Mouse (Mus musculus) thymus, adult 2 months (tissue): ENCODE results near the gene Nav1. TPM values are rescaled to one million over a fixed set of nuclear protein-coding genes. Genes with fewer than 3 reads are reported as not detected.

Source experiments
- DNase-seq: peaks from one replicate; pipeline ENCODE4 v3.0.0; 2021
- H3K27ac ChIP-seq: fragments of 200-500 bp; 2 replicates; pipeline ENCODE4 v1.5.1; 2012; ENCODE audit warnings: low read length, control low read depth; ENCODE audit not compliant: control insufficient read depth, insufficient read depth
- H3K27me3 ChIP-seq: fragments of 200-500 bp; 2 replicates; pipeline ENCODE4 v1.6.1; 2012; ENCODE audit warnings: mild to moderate bottlenecking, low read length, moderate library complexity, mixed read lengths; ENCODE audit not compliant: control insufficient read depth, insufficient read depth
- H3K36me3 ChIP-seq: fragments of 200-500 bp; 2 replicates; pipeline ENCODE4 v1.6.1; 2012; ENCODE audit warnings: mild to moderate bottlenecking, low read length, moderate library complexity; ENCODE audit not compliant: control insufficient read depth, insufficient read depth
- H3K4me1 ChIP-seq: fragments of 200-500 bp; replicated peaks from 2 replicates; pipeline ENCODE4 v1.6.1; 2012; ENCODE audit warnings: low read length; ENCODE audit not compliant: control insufficient read depth, insufficient read depth
- H3K4me3 ChIP-seq: fragments of 200-500 bp; 2 replicates; pipeline ENCODE4 v1.5.1; 2012; ENCODE audit warnings: mild to moderate bottlenecking, low read length, control low read depth, moderate library complexity; ENCODE audit not compliant: control insufficient read depth, insufficient read depth
- CTCF ChIP-seq: fragments of 200-500 bp; IDR thresholded peaks from 2 replicates; pipeline ENCODE4 v1.5.1; 2012; ENCODE audit warnings: mild to moderate bottlenecking, control low read depth, low read length, moderate library complexity, borderline replicate concordance; ENCODE audit not compliant: control insufficient read depth, poor library complexity, insufficient read depth; ENCODE audit errors: extremely low read depth
- POLR2A ChIP-seq: fragments of 200-500 bp; IDR thresholded peaks from 2 replicates; pipeline ENCODE4 v1.6.1; 2012; ENCODE audit warnings: mild to moderate bottlenecking, low read length, control low read depth, moderate library complexity; ENCODE audit not compliant: control insufficient read depth, poor library complexity, insufficient read depth; ENCODE audit errors: extremely low read depth
- WGBS: fragments of 180-500 bp; shearing (Covaris S2); methylation state at CpG from one replicate; pipeline ENCODE4 v1.1.7; 2018; 5-methylcytosine and 5-hydroxymethylcytosine counted together
- polyA plus RNA-seq: library from polyadenylated mRNA; depleted of rRNA; stranded (reverse); fragments of >200 nt; gene quantifications from 2 replicates; pipeline ENCODE4 v1.2.3, GENCODE M21; 2012

Nav1 gene
- polyA plus RNA-seq, 1 experiment, result 8.7 TPM

GRCm38 (mm10) chr1:135440986-135441385 lies 166.1 kb downstream of the Nav1 start:
- Histone ChIP-seq H3K4me1 (no peaks in the 10 kb centered on the region), H3K4me3 (no peak overlapping the region), H3K27ac (no peak overlapping the region), H3K27me3 (no peaks in the 10 kb centered on the region), H3K36me3 (no peaks in the 10 kb centered on the region)
- WGBS, result 81% methylated on average over 6 of the region's 6 CpGs
- TF ChIP-seq CTCF (no peak), POLR2A (no peak)
- no peak for DNase-seq

- Histone ChIP-seq H3K27ac (no peak overlapping the region), H3K36me3 (no peaks in the 10 kb centered on the region), H3K27me3 (no peaks in the 10 kb centered on the region), H3K4me3 (no peak overlapping the region), H3K4me1 (no peaks in the 10 kb centered on the region)
- no peak for DNase-seq
- 97% methylated on average over 6 of the region's 6 CpGs for WGBS
- TF ChIP-seq POLR2A (no peak), CTCF (no peak)
Observed at GRCm38 (mm10) chr1:135438801-135439200, 168.3 kb downstream of the Nav1 start.

GRCm38 (mm10) chr1:135435823-135436222 lies 171.3 kb downstream of the Nav1 start:
- no peak for DNase-seq
- Histone ChIP-seq H3K4me1 (no peaks in the 10 kb centered on the region), H3K27ac (no peak overlapping the region), H3K27me3 (no peaks in the 10 kb centered on the region), H3K36me3 (no peaks in the 10 kb centered on the region), H3K4me3 (no peak overlapping the region)
- no peak for TF ChIP-seq CTCF
- TF ChIP-seq POLR2A, result no peak
- WGBS, result 5% methylated on average over 2 of the region's 2 CpGs

- 3% methylated on average over 14 of the region's 14 CpGs for WGBS
- H3K4me1 ChIP-seq, result peaks cover 3% of the 10 kb centered on the region
- no peaks in the 10 kb centered on the region for H3K27me3 ChIP-seq
- no peak for TF ChIP-seq CTCF
- TF ChIP-seq POLR2A, result no peak
- H3K4me3 ChIP-seq, result peak overlapping the region; percentile 99
- no peaks in the 10 kb centered on the region; the same call in 1 of the 2 replicates for H3K36me3 ChIP-seq
- H3K27ac ChIP-seq, result no peak overlapping the region
- no peak for DNase-seq
Observed at GRCm38 (mm10) chr1:135430669-135431017, 176.5 kb downstream of the Nav1 start.

- Histone ChIP-seq H3K27me3 (no peaks in the 10 kb centered on the region), H3K4me1 (peaks cover 3% of the 10 kb centered on the region), H3K36me3 (peaks cover 4% of the 10 kb centered on the region), H3K27ac (no peak within 1 kb of the TSS), H3K4me3 (peak within 1 kb of the TSS; percentile 99)
- WGBS, result under 1% methylated on average over 65 of the region's 65 CpGs
- peak; percentile 90 for DNase-seq
- TF ChIP-seq CTCF (peak; percentile 63; the same call in 1 of the 2 replicates), POLR2A (peak; percentile 76)
Observed at GRCm38 (mm10) chr1:135429901-135430668, 177.0 kb downstream of the Nav1 start, which contains the start of gene Ipo9. Ipo9 (minus strand) TSS chr1:135430499.

- Histone ChIP-seq H3K27ac (no peak overlapping the region), H3K36me3 (peaks cover 6% of the 10 kb centered on the region), H3K4me1 (peaks cover 3% of the 10 kb centered on the region), H3K27me3 (no peaks in the 10 kb centered on the region), H3K4me3 (no peak overlapping the region)
- TF ChIP-seq POLR2A (no peak), CTCF (no peak)
- DNase-seq, result no peak
- WGBS, result 91% methylated on average over 6 of the region's 6 CpGs
Observed at GRCm38 (mm10) chr1:135427390-135427789, 179.7 kb downstream of the Nav1 start.
